Mouse (Mus musculus) forebrain, embryonic 15.5 days (tissue): Measurements from ENCODE around the gene Slc25a13. TPM values are rescaled to one million over a fixed set of nuclear protein-coding genes. Genes with fewer than 3 reads are reported as not detected.
A peak's percentile ranks its signal among the peaks of the same experiment; 100 is the strongest.

Source experiments
- ATAC-seq: fragments of 200-750 bp; cut with Nextera tagmentation; replicated peaks from 2 replicates; pipeline ENCODE4 v1.8.0; 2017; ENCODE audit warnings: mild to moderate bottlenecking, moderate TSS enrichment, moderate library complexity
- H3K27ac ChIP-seq: fragments of 300-500 bp; sonication (generic); replicated peaks from 2 replicates; pipeline ENCODE4 v1.5.1; 2015; ENCODE audit warnings: mild to moderate bottlenecking, inconsistent platforms
- H3K27me3 ChIP-seq: fragments of 300-500 bp; sonication (generic); 2 replicates; pipeline ENCODE4 v1.6.1; 2015; ENCODE audit warnings: inconsistent platforms
- H3K36me3 ChIP-seq: fragments of 300-500 bp; sonication (generic); 2 replicates; pipeline ENCODE4 v1.6.1; 2015; ENCODE audit warnings: mild to moderate bottlenecking, inconsistent platforms
- H3K4me1 ChIP-seq: fragments of 300-500 bp; sonication (generic); 2 replicates; pipeline ENCODE4 v1.6.1; 2015; ENCODE audit warnings: inconsistent platforms
- H3K4me2 ChIP-seq: fragments of 300-500 bp; sonication (generic); replicated peaks from 2 replicates; pipeline ENCODE4 v1.6.1; 2015; ENCODE audit warnings: mild to moderate bottlenecking, inconsistent platforms
- H3K4me3 ChIP-seq: fragments of 300-500 bp; sonication (generic); 2 replicates; pipeline ENCODE4 v1.5.1; 2015; ENCODE audit warnings: mild to moderate bottlenecking, inconsistent platforms
- H3K9ac ChIP-seq: fragments of 300-500 bp; sonication (generic); replicated peaks from 2 replicates; pipeline ENCODE4 v1.6.1; 2015; ENCODE audit warnings: mild to moderate bottlenecking, inconsistent platforms
- H3K9me3 ChIP-seq: fragments of 300-500 bp; sonication (generic); 2 replicates; pipeline ENCODE4 v1.6.1; 2016; ENCODE audit warnings: inconsistent platforms
- WGBS: fragments of 180-500 bp; shearing (Covaris S2); methylation state at CpG from one replicate; pipeline ENCODE4 v1.1.7; 2015; ENCODE audit warnings: mixed read lengths; 5-methylcytosine and 5-hydroxymethylcytosine counted together
- polyA plus RNA-seq: library from polyadenylated mRNA; unstranded; fragments of >200 nt; fragmentation: Nextera tagmentation; extraction: Ambion mirVana; gene quantifications from 2 replicates; pipeline ENCODE4 v1.2.1, GENCODE M21; 2015

Slc25a13 gene
- polyA plus RNA-seq, result 9.9 and 11.6 TPM in 2 replicates

GRCm38 (mm10) chr6:6216507-6217285 lies at the start of gene Slc25a13:
Gene Slc25a13 (minus strand): TSS chr6:6217173.
- Histone ChIP-seq H3K4me2 (peak within 1 kb of the TSS; percentile 97), H3K9ac (peak within 1 kb of the TSS; percentile 62), H3K4me1 (peaks cover 16% of the 10 kb centered on the region), H3K36me3 (no peaks in the 10 kb centered on the region), H3K4me3 (peak within 1 kb of the TSS; percentile 51), H3K27me3 (no peaks in the 10 kb centered on the region), H3K27ac (no peak within 1 kb of the TSS), H3K9me3 (no peaks in the 10 kb centered on the region)
- under 1% methylated on average over 51 of the region's 51 CpGs for WGBS
- peak; percentile 94 for ATAC-seq

- no peaks in the 10 kb centered on the region for H3K9me3 ChIP-seq
- no peak overlapping the region for H3K27ac ChIP-seq
- ATAC-seq, result no peak
- H3K27me3 ChIP-seq, result no peaks in the 10 kb centered on the region
- no peak overlapping the region for H3K4me3 ChIP-seq
- no peaks in the 10 kb centered on the region for H3K4me1 ChIP-seq
- H3K4me2 ChIP-seq, result no peak overlapping the region
- no peak overlapping the region for H3K9ac ChIP-seq
- H3K36me3 ChIP-seq, result no peaks in the 10 kb centered on the region
- WGBS, result 85% methylated on average over 7 of the region's 7 CpGs
Measured at GRCm38 (mm10) chr6:6265761-6266160, 48.8 kb upstream of the Slc25a13 start.

- H3K4me1 ChIP-seq, result no peaks in the 10 kb centered on the region
- no peak overlapping the region for H3K27ac ChIP-seq
- H3K27me3 ChIP-seq, result no peaks in the 10 kb centered on the region
- no peak overlapping the region for H3K4me2 ChIP-seq
- no peaks in the 10 kb centered on the region for H3K36me3 ChIP-seq
- H3K9ac ChIP-seq, result no peak overlapping the region
- no peaks in the 10 kb centered on the region for H3K9me3 ChIP-seq
- 94% methylated on average over 4 of the region's 4 CpGs for WGBS
- no peak for ATAC-seq
- no peak overlapping the region for H3K4me3 ChIP-seq
Measured at GRCm38 (mm10) chr6:6263293-6263911, 46.4 kb upstream of the Slc25a13 start.

- H3K27ac ChIP-seq, result no peak overlapping the region
- no peaks in the 10 kb centered on the region for H3K9me3 ChIP-seq
- H3K36me3 ChIP-seq, result no peaks in the 10 kb centered on the region
- H3K4me1 ChIP-seq, result no peaks in the 10 kb centered on the region
- ATAC-seq, result no peak
- no peak overlapping the region for H3K4me3 ChIP-seq
- H3K4me2 ChIP-seq, result no peak overlapping the region
- H3K9ac ChIP-seq, result no peak overlapping the region
- H3K27me3 ChIP-seq, result no peaks in the 10 kb centered on the region
- WGBS, result 72% methylated on average over 4 of the region's 4 CpGs
Measured at GRCm38 (mm10) chr6:6260917-6261316, 43.9 kb upstream of the Slc25a13 start.

GRCm38 (mm10) chr6:6248500-6248899 lies 31.5 kb upstream of the Slc25a13 start:
- H3K9ac ChIP-seq, result no peak overlapping the region
- no peaks in the 10 kb centered on the region for H3K4me1 ChIP-seq
- H3K36me3 ChIP-seq, result no peaks in the 10 kb centered on the region
- H3K27ac ChIP-seq, result no peak overlapping the region
- H3K27me3 ChIP-seq, result no peaks in the 10 kb centered on the region
- H3K4me2 ChIP-seq, result no peak overlapping the region
- ATAC-seq, result 0 out of 2 replicates have a peak, but pooled peaks have one; percentile 58
- no peak overlapping the region for H3K4me3 ChIP-seq
- no peaks in the 10 kb centered on the region for H3K9me3 ChIP-seq
- 52% methylated on average over 7 of the region's 7 CpGs for WGBS

- H3K27me3 ChIP-seq, result no peaks in the 10 kb centered on the region
- ATAC-seq, result no peak
- H3K4me2 ChIP-seq, result no peak overlapping the region
- WGBS, result 81% methylated on average over 1 of the region's 1 CpGs
- H3K4me3 ChIP-seq, result no peak overlapping the region
- no peaks in the 10 kb centered on the region for H3K4me1 ChIP-seq
- no peak overlapping the region for H3K9ac ChIP-seq
- H3K9me3 ChIP-seq, result no peaks in the 10 kb centered on the region
- H3K36me3 ChIP-seq, result no peaks in the 10 kb centered on the region
- no peak overlapping the region for H3K27ac ChIP-seq
Measured at GRCm38 (mm10) chr6:6243828-6244227, 26.9 kb upstream of the Slc25a13 start.

- Histone ChIP-seq H3K27me3 (no peaks in the 10 kb centered on the region), H3K27ac (no peak overlapping the region), H3K4me2 (no peak overlapping the region), H3K4me1 (no peaks in the 10 kb centered on the region), H3K4me3 (no peak overlapping the region), H3K36me3 (no peaks in the 10 kb centered on the region), H3K9ac (no peak overlapping the region), H3K9me3 (no peaks in the 10 kb centered on the region)
- WGBS, result 83% methylated on average over 7 of the region's 7 CpGs
- ATAC-seq, result no peak
Measured at GRCm38 (mm10) chr6:6242114-6242513, 25.1 kb upstream of the Slc25a13 start.

GRCm38 (mm10) chr6:6236788-6237298 lies 19.9 kb upstream of the Slc25a13 start:
- Histone ChIP-seq H3K4me2 (no peak overlapping the region), H3K4me3 (no peak overlapping the region), H3K36me3 (no peaks in the 10 kb centered on the region), H3K9me3 (no peaks in the 10 kb centered on the region), H3K9ac (no peak overlapping the region), H3K4me1 (no peaks in the 10 kb centered on the region), H3K27me3 (no peaks in the 10 kb centered on the region), H3K27ac (no peak overlapping the region)
- 91% methylated on average over 2 of the region's 2 CpGs for WGBS
- ATAC-seq, result no peak

GRCm38 (mm10) chr6:6230262-6230661 lies 13.3 kb upstream of the Slc25a13 start:
- no peaks in the 10 kb centered on the region for H3K27me3 ChIP-seq
- H3K4me2 ChIP-seq, result no peak overlapping the region
- no peak overlapping the region for H3K27ac ChIP-seq
- H3K9me3 ChIP-seq, result no peaks in the 10 kb centered on the region
- no peak overlapping the region for H3K4me3 ChIP-seq
- ATAC-seq, result no peak
- no peaks in the 10 kb centered on the region for H3K4me1 ChIP-seq
- WGBS, result 97% methylated on average over 2 of the region's 2 CpGs
- H3K9ac ChIP-seq, result no peak overlapping the region
- H3K36me3 ChIP-seq, result no peaks in the 10 kb centered on the region

GRCm38 (mm10) chr6:6222721-6223120 lies 5.7 kb upstream of the Slc25a13 start:
- 84% methylated on average over 7 of the region's 7 CpGs for WGBS
- Histone ChIP-seq H3K9ac (no peak overlapping the region), H3K4me1 (no peaks in the 10 kb centered on the region), H3K27me3 (no peaks in the 10 kb centered on the region), H3K27ac (no peak overlapping the region), H3K4me2 (no peak overlapping the region), H3K36me3 (no peaks in the 10 kb centered on the region), H3K9me3 (no peaks in the 10 kb centered on the region), H3K4me3 (no peak overlapping the region)
- no peak for ATAC-seq

GRCm38 (mm10) chr6:6220574-6220973 lies 3.6 kb upstream of the Slc25a13 start:
- ATAC-seq, result no peak
- 89% methylated on average over 3 of the region's 3 CpGs for WGBS
- Histone ChIP-seq H3K9ac (no peak overlapping the region), H3K27me3 (no peaks in the 10 kb centered on the region), H3K27ac (no peak overlapping the region), H3K4me1 (peaks cover 16% of the 10 kb centered on the region), H3K4me3 (no peak overlapping the region), H3K36me3 (no peaks in the 10 kb centered on the region), H3K4me2 (no peak overlapping the region), H3K9me3 (no peaks in the 10 kb centered on the region)

- peaks cover 16% of the 10 kb centered on the region for H3K4me1 ChIP-seq
- ATAC-seq, result no peak
- H3K27me3 ChIP-seq, result no peaks in the 10 kb centered on the region
- no peak overlapping the region for H3K9ac ChIP-seq
- no peak overlapping the region for H3K4me2 ChIP-seq
- no peak overlapping the region for H3K4me3 ChIP-seq
- H3K36me3 ChIP-seq, result no peaks in the 10 kb centered on the region
- no peak overlapping the region for H3K27ac ChIP-seq
- no peaks in the 10 kb centered on the region for H3K9me3 ChIP-seq
- 76% methylated on average over 12 of the region's 12 CpGs for WGBS
Measured at GRCm38 (mm10) chr6:6219661-6220370, 2.8 kb upstream of the Slc25a13 start.
